Mouse (Mus musculus) yolk sac, embryonic 10.5 days (tissue): ENCODE results near the gene Yipf4.

ENCODE experiments used
- DNase-seq: peaks from one replicate; pipeline ENCODE4 v3.0.0-alpha.2; 2017; ENCODE audit warnings: low spot score

Gene Yipf4

DNA sequence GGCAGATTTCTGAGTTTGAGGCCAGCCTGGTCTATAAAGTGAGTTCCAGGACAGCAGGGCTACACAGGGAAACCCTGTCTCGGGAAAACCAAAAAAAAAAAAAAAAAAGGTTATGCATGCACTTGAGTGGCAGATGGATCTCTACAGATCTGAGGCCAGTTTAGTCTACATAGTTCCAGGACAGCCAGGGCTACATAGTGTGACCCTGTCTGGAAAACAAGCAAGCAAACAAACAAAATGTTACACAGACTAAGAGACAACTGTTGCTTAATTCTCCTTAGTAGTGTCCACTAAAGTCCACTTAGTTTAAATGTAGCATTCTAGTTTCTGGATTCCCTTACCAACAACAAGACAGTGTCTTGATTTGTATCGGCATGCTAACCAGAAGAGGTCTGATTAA lies 36.8 kb downstream of the Yipf4 start:
- no peak for DNase-seq

DNA sequence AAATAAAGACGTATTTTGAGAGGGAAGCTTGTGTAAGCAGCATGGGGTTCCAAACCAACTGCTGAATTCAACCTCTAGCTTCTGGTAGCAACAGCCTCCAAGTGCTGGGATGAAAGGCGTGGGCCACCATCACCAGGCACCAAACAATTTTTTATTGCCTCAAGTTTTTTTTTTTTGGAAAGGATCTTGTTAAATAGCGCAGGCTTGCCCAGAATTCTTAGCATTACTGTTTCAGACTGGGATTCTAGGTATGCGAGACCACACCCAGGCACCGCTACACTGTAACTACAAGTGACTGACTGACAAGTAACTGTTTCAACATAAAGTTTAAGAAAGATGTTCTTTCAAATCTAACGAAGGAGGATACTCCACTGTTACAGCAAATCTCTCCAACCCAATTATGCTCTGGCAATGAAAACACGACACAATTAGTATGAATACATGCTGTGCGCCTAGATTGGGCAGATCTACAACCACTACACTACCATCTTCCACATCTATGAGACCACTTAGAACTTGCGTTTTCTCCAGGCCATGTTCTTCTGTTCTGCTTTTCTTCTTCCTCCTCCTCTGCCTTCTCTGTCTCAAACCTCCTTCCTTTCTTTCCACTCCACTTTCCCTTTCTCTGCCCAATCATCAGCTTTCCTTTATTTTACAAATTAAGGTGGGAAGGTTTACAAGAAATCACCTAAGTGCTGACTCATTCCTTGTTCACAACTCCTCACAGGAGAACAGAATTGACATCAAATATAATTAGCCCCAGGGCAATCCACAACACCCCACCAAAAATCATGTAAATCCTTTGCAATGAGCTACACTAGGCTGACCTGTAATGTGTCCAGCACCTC lies 37.7 kb downstream of the Yipf4 start:
- peak; percentile 7 for DNase-seq

DNA sequence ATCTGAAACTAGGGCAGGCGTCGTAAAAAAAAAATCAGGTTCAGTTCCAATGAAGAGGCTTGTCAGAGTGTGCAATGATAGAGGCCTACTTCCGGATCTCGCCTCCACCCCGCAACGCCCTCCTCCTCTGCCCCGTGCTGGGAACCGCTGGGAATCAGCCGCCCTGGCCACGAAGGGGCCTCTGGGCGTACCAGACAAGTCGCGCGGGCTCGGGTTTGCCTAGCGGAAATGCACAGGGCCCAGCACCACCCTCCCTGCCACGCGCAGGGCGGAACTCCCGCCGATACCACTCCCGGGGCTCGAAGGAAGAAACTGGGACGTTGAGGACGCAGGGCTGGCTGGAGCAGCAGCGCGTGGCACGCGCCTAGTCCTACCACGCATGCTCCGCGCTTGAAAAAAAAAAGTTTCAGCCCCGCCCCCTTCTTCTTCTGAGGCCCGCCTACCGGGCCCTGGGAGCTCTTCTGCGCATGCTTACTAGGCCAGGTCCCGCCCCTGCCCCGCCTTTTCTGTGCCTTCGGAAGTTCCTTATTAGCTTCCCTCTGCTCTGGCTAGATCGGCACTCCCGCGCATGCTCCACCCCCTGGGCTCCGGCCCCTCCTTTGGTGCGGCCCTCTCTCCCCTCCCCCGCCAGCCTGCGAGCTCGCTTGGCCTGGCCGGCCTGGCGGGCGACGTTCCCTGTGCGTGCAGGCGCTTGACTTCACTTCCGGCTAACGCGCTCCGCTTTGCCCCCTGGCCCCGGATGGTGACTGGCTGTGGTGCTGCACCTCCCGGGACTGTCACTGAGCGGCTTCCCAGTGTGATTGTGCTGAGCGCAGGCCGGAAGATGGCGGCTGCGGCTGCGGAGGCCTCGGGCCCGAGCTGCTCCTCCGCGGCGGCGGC lies 38.7 kb downstream of the Yipf4 start, which contains the start of gene Birc6:
Birc6 (plus strand) TSS at position 567 of the 879 bp plus-strand sequence.
- DNase-seq, result peak; percentile 100

DNA sequence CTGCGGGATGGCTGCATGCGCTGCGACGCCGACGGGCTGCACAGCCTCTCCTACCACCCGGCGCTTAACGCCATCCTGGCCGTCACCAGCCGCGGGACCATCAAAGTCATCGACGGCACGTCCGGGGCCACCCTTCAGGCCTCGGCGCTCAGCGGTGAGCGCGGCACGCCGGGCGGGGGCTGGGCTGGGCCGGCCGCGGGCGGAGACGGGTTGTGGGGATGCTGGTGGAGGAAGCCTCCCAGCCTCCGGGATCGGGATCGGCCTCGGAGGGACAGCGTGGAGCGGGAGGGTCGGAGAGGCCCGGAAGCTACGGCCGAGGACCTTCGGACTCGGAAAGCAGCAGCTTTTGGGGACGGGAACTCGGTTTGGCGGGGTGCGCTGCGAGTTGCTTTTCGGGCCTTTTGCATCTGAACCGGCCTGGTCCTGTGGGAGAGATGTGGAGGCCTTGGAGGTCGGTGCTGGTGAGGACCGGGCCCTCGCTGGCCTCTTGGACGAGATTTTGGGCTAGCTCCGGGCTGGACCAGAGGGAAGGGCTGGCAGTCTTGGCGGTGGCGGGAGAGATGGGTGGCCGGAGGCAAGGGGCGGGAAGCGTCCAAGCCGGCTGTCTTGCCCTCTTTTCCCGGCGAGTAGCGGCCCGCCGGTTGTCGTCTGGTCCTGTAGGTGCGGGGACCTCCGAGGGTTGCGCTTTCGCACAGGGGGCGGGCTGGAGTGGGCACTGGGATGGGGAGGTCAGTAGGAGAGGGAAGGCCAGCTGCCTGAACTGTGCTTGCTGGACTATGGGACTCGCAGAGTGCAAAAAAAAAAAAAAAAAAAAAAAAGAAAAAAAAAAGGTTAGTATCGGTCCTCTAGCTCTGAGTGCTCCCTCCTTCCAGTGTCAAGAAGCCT lies 39.6 kb downstream of the Yipf4 start:
- no peak for DNase-seq

GRCm38 (mm10) chr17:74529533-74529824 lies 40.2 kb downstream of the Yipf4 start:
- DNase-seq, result peak; percentile 12

- no peak for DNase-seq
Measured at GRCm38 (mm10) chr17:74534971-74535370, 45.7 kb downstream of the Yipf4 start.

DNA sequence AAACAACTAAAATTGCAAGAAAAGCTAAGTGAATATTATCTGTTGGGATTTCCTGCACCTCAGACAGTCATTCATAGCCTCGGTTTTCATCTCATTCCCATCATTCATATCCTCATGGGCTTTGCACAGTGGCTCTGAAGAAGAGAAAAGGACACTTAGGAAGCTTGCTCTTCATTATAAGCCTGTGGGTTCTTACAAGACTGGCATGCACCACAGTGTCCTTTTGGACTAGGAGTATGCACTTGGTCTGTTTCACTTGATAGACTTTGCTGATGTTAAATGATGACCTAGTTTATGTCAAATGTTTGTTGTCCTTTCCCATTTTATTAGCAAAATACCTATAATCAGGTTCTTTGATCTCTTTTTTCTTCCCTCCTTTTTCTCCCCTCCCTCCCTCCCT lies 48.2 kb downstream of the Yipf4 start:
- DNase-seq, result no peak

DNA sequence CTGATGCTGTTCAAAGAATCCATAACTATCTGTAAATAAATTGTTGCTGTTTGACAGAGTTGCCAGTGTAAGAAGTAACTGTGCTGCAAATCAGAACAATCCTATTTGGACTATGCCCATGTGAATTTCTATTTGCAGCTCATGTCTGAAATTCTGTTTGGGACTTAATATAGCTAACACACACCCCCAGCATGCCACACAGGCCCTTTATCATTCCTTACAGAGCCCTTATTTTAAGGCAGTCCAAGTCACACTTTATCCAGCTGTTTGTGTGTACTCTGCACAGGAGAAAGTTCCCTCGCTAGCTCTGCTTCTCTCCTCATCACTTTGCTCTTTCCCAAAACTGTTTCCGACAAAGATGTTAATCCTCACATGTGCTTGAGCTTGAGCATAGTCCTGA lies 54.3 kb downstream of the Yipf4 start:
- DNase-seq, result no peak
